Mouse (Mus musculus): ENCODE measurements around the gene Ntm. TPM values are rescaled to one million over a fixed set of nuclear protein-coding genes. Genes with fewer than 3 reads are reported as not detected.

The Ntm gene
- 0.54 and 0.66 TPM in 2 replicates for polyA plus RNA-seq (2015; fragmentation: Nextera tagmentation; extraction: Ambion mirVana)

GRCm38 (mm10) chr9:29962978-29963377 lies at the start of gene Ntm:
TSS of gene Ntm (minus strand) at chr9:29963141.
- H3K36me3 ChIP-seq (replicated peaks): no peaks in the 10 kb centered on the region
- H3K27ac ChIP-seq (replicated peaks): no peak within 1 kb of the TSS
- 33% methylated on average over 8 of the region's 8 CpGs for WGBS (ENCODE audit: insufficient replicate concordance)
- peak within 1 kb of the TSS; percentile 27 for H3K4me2 ChIP-seq
- no peak for ATAC-seq (ENCODE audit: insufficient read depth)
- H3K4me1 ChIP-seq (replicated peaks): no peaks in the 10 kb centered on the region
- no peak within 1 kb of the TSS for H3K9ac ChIP-seq
- no peaks in the 10 kb centered on the region for H3K9me3 ChIP-seq (replicated peaks)
- H3K4me3 ChIP-seq (replicated peaks): no peak within 1 kb of the TSS
- H3K27me3 ChIP-seq: peaks cover 34% of the 10 kb centered on the region

GRCm38 (mm10) chr9:30005701-30006100 lies 42.8 kb upstream of the Ntm start:
- Histone ChIP-seq H3K27ac (replicated peaks) (no peak overlapping the region), H3K27me3 (no peaks in the 10 kb centered on the region), H3K9ac (no peak overlapping the region), H3K4me1 (replicated peaks) (no peaks in the 10 kb centered on the region), H3K4me3 (replicated peaks) (no peak overlapping the region), H3K9me3 (replicated peaks) (no peaks in the 10 kb centered on the region), H3K36me3 (replicated peaks) (no peaks in the 10 kb centered on the region), H3K4me2 (no peak overlapping the region)
- 78% methylated on average over 8 of the region's 8 CpGs for WGBS (ENCODE audit: insufficient replicate concordance)
- no peak for ATAC-seq (ENCODE audit: insufficient read depth)

GRCm38 (mm10) chr9:30003612-30004011 lies 40.7 kb upstream of the Ntm start:
- no peaks in the 10 kb centered on the region for H3K4me1 ChIP-seq (replicated peaks)
- no peaks in the 10 kb centered on the region for H3K36me3 ChIP-seq (replicated peaks)
- no peak for ATAC-seq (ENCODE audit: insufficient read depth)
- no peaks in the 10 kb centered on the region for H3K9me3 ChIP-seq (replicated peaks)
- no peaks in the 10 kb centered on the region for H3K27me3 ChIP-seq
- 30% methylated on average over 3 of the region's 3 CpGs for WGBS (ENCODE audit: insufficient replicate concordance)
- H3K4me3 ChIP-seq (replicated peaks): no peak overlapping the region
- H3K9ac ChIP-seq: no peak overlapping the region
- H3K27ac ChIP-seq (replicated peaks): no peak overlapping the region
- no peak overlapping the region for H3K4me2 ChIP-seq

GRCm38 (mm10) chr9:29981177-29981915 lies 18.4 kb upstream of the Ntm start:
- WGBS (ENCODE audit: insufficient replicate concordance): 47% methylated on average over 5 of the region's 5 CpGs
- Histone ChIP-seq H3K36me3 (replicated peaks) (no peaks in the 10 kb centered on the region), H3K4me2 (no peak overlapping the region), H3K4me1 (replicated peaks) (no peaks in the 10 kb centered on the region), H3K4me3 (replicated peaks) (no peak overlapping the region), H3K9me3 (replicated peaks) (no peaks in the 10 kb centered on the region), H3K9ac (no peak overlapping the region), H3K27ac (replicated peaks) (no peak overlapping the region), H3K27me3 (no peaks in the 10 kb centered on the region)
- ATAC-seq (ENCODE audit: insufficient read depth): no peak

GRCm38 (mm10) chr9:29961954-29962867 lies 730 bp downstream of the Ntm start:
- H3K4me2 ChIP-seq: peak overlapping the region; percentile 27
- WGBS (ENCODE audit: insufficient replicate concordance): 4% methylated on average over 38 of the region's 38 CpGs
- peaks cover 34% of the 10 kb centered on the region for H3K27me3 ChIP-seq
- H3K27ac ChIP-seq (replicated peaks): no peak overlapping the region
- H3K9me3 ChIP-seq (replicated peaks): no peaks in the 10 kb centered on the region
- no peak overlapping the region for H3K4me3 ChIP-seq (replicated peaks)
- ATAC-seq (ENCODE audit: insufficient read depth): no peak
- H3K4me1 ChIP-seq (replicated peaks): no peaks in the 10 kb centered on the region
- H3K9ac ChIP-seq: no peak overlapping the region
- H3K36me3 ChIP-seq (replicated peaks): no peaks in the 10 kb centered on the region

- ATAC-seq (ENCODE audit: insufficient read depth): no peak
- H3K4me3 ChIP-seq (replicated peaks): no peak overlapping the region
- no peak overlapping the region for H3K4me2 ChIP-seq
- H3K9me3 ChIP-seq (replicated peaks): no peaks in the 10 kb centered on the region
- H3K4me1 ChIP-seq (replicated peaks): no peaks in the 10 kb centered on the region
- H3K27ac ChIP-seq (replicated peaks): no peak overlapping the region
- no peak overlapping the region for H3K9ac ChIP-seq
- peaks cover 34% of the 10 kb centered on the region for H3K27me3 ChIP-seq
- 33% methylated on average over 2 of the region's 2 CpGs for WGBS (ENCODE audit: insufficient replicate concordance)
- H3K36me3 ChIP-seq (replicated peaks): no peaks in the 10 kb centered on the region
These were observed 1.4 kb downstream of the Ntm start for GRCm38 (mm10) chr9:29961512-29961911.

- H3K9ac ChIP-seq: no peak overlapping the region
- no peak overlapping the region for H3K4me2 ChIP-seq
- no peak overlapping the region for H3K27ac ChIP-seq (replicated peaks)
- H3K4me3 ChIP-seq (replicated peaks): no peak overlapping the region
- no peaks in the 10 kb centered on the region for H3K9me3 ChIP-seq (replicated peaks)
- H3K36me3 ChIP-seq (replicated peaks): no peaks in the 10 kb centered on the region
- H3K4me1 ChIP-seq (replicated peaks): no peaks in the 10 kb centered on the region
- H3K27me3 ChIP-seq: peaks cover 34% of the 10 kb centered on the region
- no peak for ATAC-seq (ENCODE audit: insufficient read depth)
- 45% methylated on average over 5 of the region's 5 CpGs for WGBS (ENCODE audit: insufficient replicate concordance)
These were observed 2.2 kb downstream of the Ntm start for GRCm38 (mm10) chr9:29960741-29961140.

GRCm38 (mm10) chr9:29960236-29960635 lies 2.7 kb downstream of the Ntm start:
- Histone ChIP-seq H3K4me3 (replicated peaks) (no peak overlapping the region), H3K4me1 (replicated peaks) (no peaks in the 10 kb centered on the region), H3K4me2 (no peak overlapping the region), H3K27ac (replicated peaks) (no peak overlapping the region), H3K27me3 (peaks cover 34% of the 10 kb centered on the region), H3K9me3 (replicated peaks) (no peaks in the 10 kb centered on the region), H3K36me3 (replicated peaks) (no peaks in the 10 kb centered on the region), H3K9ac (no peak overlapping the region)
- no peak for ATAC-seq (ENCODE audit: insufficient read depth)
- WGBS (ENCODE audit: insufficient replicate concordance): 58% methylated on average over 3 of the region's 3 CpGs

- no peak for ATAC-seq (ENCODE audit: insufficient read depth)
- no peak overlapping the region for H3K9ac ChIP-seq
- 36% methylated on average over 5 of the region's 5 CpGs for WGBS (ENCODE audit: insufficient replicate concordance)
- no peaks in the 10 kb centered on the region for H3K4me1 ChIP-seq (replicated peaks)
- no peaks in the 10 kb centered on the region for H3K36me3 ChIP-seq (replicated peaks)
- no peak overlapping the region for H3K4me3 ChIP-seq (replicated peaks)
- peaks cover 12% of the 10 kb centered on the region for H3K27me3 ChIP-seq
- no peaks in the 10 kb centered on the region for H3K9me3 ChIP-seq (replicated peaks)
- no peak overlapping the region for H3K27ac ChIP-seq (replicated peaks)
- no peak overlapping the region for H3K4me2 ChIP-seq
These were observed 6.0 kb downstream of the Ntm start for GRCm38 (mm10) chr9:29956936-29957335.

- WGBS (ENCODE audit: insufficient replicate concordance): 56% methylated on average over 6 of the region's 6 CpGs
- Histone ChIP-seq H3K4me2 (no peak overlapping the region), H3K4me3 (replicated peaks) (no peak overlapping the region), H3K27me3 (no peaks in the 10 kb centered on the region), H3K27ac (replicated peaks) (no peak overlapping the region), H3K9ac (no peak overlapping the region), H3K36me3 (replicated peaks) (no peaks in the 10 kb centered on the region), H3K4me1 (replicated peaks) (no peaks in the 10 kb centered on the region), H3K9me3 (replicated peaks) (no peaks in the 10 kb centered on the region)
- ATAC-seq (ENCODE audit: insufficient read depth): no peak
These were observed 8.9 kb downstream of the Ntm start for GRCm38 (mm10) chr9:29954031-29954430.

GRCm38 (mm10) chr9:29949041-29949440 lies 13.9 kb downstream of the Ntm start:
- no peak for ATAC-seq (ENCODE audit: insufficient read depth)
- Histone ChIP-seq H3K9me3 (replicated peaks) (no peaks in the 10 kb centered on the region), H3K4me2 (no peak overlapping the region), H3K4me1 (replicated peaks) (no peaks in the 10 kb centered on the region), H3K9ac (no peak overlapping the region), H3K36me3 (replicated peaks) (no peaks in the 10 kb centered on the region), H3K27ac (replicated peaks) (no peak overlapping the region), H3K27me3 (no peaks in the 10 kb centered on the region), H3K4me3 (replicated peaks) (no peak overlapping the region)
- WGBS (ENCODE audit: insufficient replicate concordance): 71% methylated on average over 3 of the region's 3 CpGs

Measured in liver, embryonic 15.5 days (tissue).